Mouse (Mus musculus) ES-E14 (cell line): ENCODE results near the gene Khsrp. TPM values are rescaled to one million over a fixed set of nuclear protein-coding genes. Genes with fewer than 3 reads are reported as not detected.

Experiments
- DNase-seq: peaks from one replicate; pipeline ENCODE4 v3.0.0-alpha.2; 2013; ENCODE audit warnings: low read depth, low spot score
- H3K27ac ChIP-seq: 2 replicates; pipeline ENCODE4 v1.5.1; 2012; ENCODE audit warnings: low read depth, mild to moderate bottlenecking, low read length, moderate library complexity, mixed read lengths; ENCODE audit not compliant: poor library complexity, insufficient read depth, severe bottlenecking
- H3K36me3 ChIP-seq: 2 replicates; pipeline ENCODE4 v1.6.1; 2012; ENCODE audit warnings: mild to moderate bottlenecking, low read length, moderate library complexity, mixed read lengths; ENCODE audit not compliant: control insufficient read depth, poor library complexity, insufficient read depth, severe bottlenecking
- H3K4me1 ChIP-seq, 2 experiments: fragments of 150-350 bp in 1 of 2; sonication (generic) in 1 of 2; 2 replicates each; pipeline ENCODE4 v1.6.1; 2012; ENCODE audit warnings: low read length in 2 of 2, mild to moderate bottlenecking in 1 of 2, mixed read lengths in 1 of 2; ENCODE audit not compliant: control insufficient read depth in 2 of 2, insufficient read depth in 2 of 2, poor library complexity in 1 of 2
- H3K4me3 ChIP-seq, 2 experiments: fragments of 150-350 bp in 1 of 2; sonication (generic) in 1 of 2; 2 replicates each; pipeline ENCODE4 v1.5.1; 2012; ENCODE audit warnings: low read length in 2 of 2, low read depth in 1 of 2, mild to moderate bottlenecking in 1 of 2, mixed read lengths in 1 of 2; ENCODE audit not compliant: insufficient read depth in 1 of 2, poor library complexity in 1 of 2, severe bottlenecking in 1 of 2
- H3K9ac ChIP-seq: 2 replicates; pipeline ENCODE4 v1.6.1; 2012; ENCODE audit warnings: low read depth, mild to moderate bottlenecking, low read length, mixed read lengths; ENCODE audit not compliant: poor library complexity, insufficient read depth, severe bottlenecking
- H3K9me3 ChIP-seq: fragments of 150-350 bp; sonication (generic); 2 replicates; pipeline ENCODE4 v1.6.1; 2012; ENCODE audit warnings: low read depth, mild to moderate bottlenecking, low read length; ENCODE audit not compliant: control insufficient read depth, insufficient read depth
- CHD2 ChIP-seq: IDR thresholded peaks from 2 replicates; pipeline ENCODE4 v1.6.1; 2014; ENCODE audit warnings: mild to moderate bottlenecking, low read depth, low read length, inconsistent platforms
- HCFC1 ChIP-seq: IDR thresholded peaks from 2 replicates; pipeline ENCODE4 v1.6.1; 2012; ENCODE audit warnings: low read length, inconsistent platforms, borderline replicate concordance; ENCODE audit not compliant: insufficient read depth
- MAFK ChIP-seq: IDR thresholded peaks from 2 replicates; pipeline ENCODE4 v1.6.1; 2014; ENCODE audit warnings: mild to moderate bottlenecking, low read depth, low read length, inconsistent platforms; ENCODE audit not compliant: insufficient read depth
- ZC3H11A ChIP-seq: IDR thresholded peaks from 2 replicates; pipeline ENCODE4 v1.6.1; 2012; ENCODE audit warnings: low read depth, mild to moderate bottlenecking, inconsistent platforms, low read length, borderline replicate concordance
- ZNF384 ChIP-seq: IDR thresholded peaks from 2 replicates; pipeline ENCODE4 v1.6.1; 2012; ENCODE audit warnings: low read depth, low read length, inconsistent platforms
- in situ Hi-C, 2 experiments: fragments of 600-800 bp; cut with MboI; formaldehyde crosslinking; loops; one replicate each; pipeline ENCODE4 v1.15.1; 2025; ENCODE audit warnings: low sequenced_read_pairs in 2 of 2, inconsistent platforms in 1 of 2; ENCODE audit not compliant: unreplicated experiment in 2 of 2
- total RNA-seq: library from RNA; depleted of rRNA; stranded (reverse); fragments of 300-350 nt; gene quantifications from 2 replicates; pipeline ENCODE4 v1.2.3, GENCODE M21; 2012

Gene Khsrp
- total RNA-seq, 1 experiment, result 82.3 TPM

- TF ChIP-seq ZC3H11A, result no peak
- TF ChIP-seq CHD2, result no peak
- TF ChIP-seq HCFC1, result no peak
- TF ChIP-seq MAFK, result no peak
- TF ChIP-seq ZNF384, result no peak
- H3K36me3 ChIP-seq, result no peaks in the 10 kb centered on the region
- H3K4me1 ChIP-seq, result no peaks in the 10 kb centered on the region
- no peak overlapping the region for H3K27ac ChIP-seq
- DNase-seq, result no peak
- in situ Hi-C loops, result no loop called here
- no peaks in the 10 kb centered on the region for H3K9me3 ChIP-seq
- no peak overlapping the region for H3K9ac ChIP-seq
- H3K4me3 ChIP-seq, result no peak overlapping the region
Measured at GRCm38 (mm10) chr17:56984886-56985285, 46.4 kb downstream of the Khsrp start.

GRCm38 (mm10) chr17:56982013-56982412, 49.3 kb downstream of the Khsrp start, which contains the start of gene Acer1:
Acer1 (minus strand) TSS chr17:56982126.
- no peak for TF ChIP-seq ZC3H11A
- TF ChIP-seq MAFK, result no peak
- Histone ChIP-seq H3K36me3 (no peaks in the 10 kb centered on the region), H3K27ac (no peak within 1 kb of the TSS), H3K9ac (no peak within 1 kb of the TSS), H3K4me1 (0 out of 4 replicates have a peak, but pooled peaks cover 0 to 1% of the 10 kb centered on the region in 2 experiments), H3K4me3 (no peak within 1 kb of the TSS), H3K9me3 (no peaks in the 10 kb centered on the region)
- no peak for DNase-seq
- in situ Hi-C loops, result no loop called here

- TF ChIP-seq HCFC1, result no peak
- no peak for TF ChIP-seq MAFK
- no peak for TF ChIP-seq CHD2
- no peak for TF ChIP-seq ZC3H11A
- TF ChIP-seq ZNF384, result no peak
- in situ Hi-C loops, result no loop called here
- Histone ChIP-seq H3K36me3 (no peaks in the 10 kb centered on the region), H3K4me1 (0 out of 4 replicates have a peak, but pooled peaks cover 0 to 1% of the 10 kb centered on the region in 2 experiments), H3K9me3 (no peaks in the 10 kb centered on the region), H3K4me3 (no peak overlapping the region), H3K27ac (no peak overlapping the region), H3K9ac (no peak overlapping the region)
- DNase-seq, result no peak
Measured at GRCm38 (mm10) chr17:56981049-56981448, 50.3 kb downstream of the Khsrp start.

- no peaks in the 10 kb centered on the region for H3K36me3 ChIP-seq
- H3K27ac ChIP-seq, result no peak overlapping the region
- no peak overlapping the region for H3K4me3 ChIP-seq
- in situ Hi-C loops, result no loop called here
- peaks cover 1 to 3% of the 10 kb centered on the region in 2 experiments; a peak in 1 of 4 replicates for H3K4me1 ChIP-seq
- no peak overlapping the region for H3K9ac ChIP-seq
- no peak for TF ChIP-seq HCFC1
- no peaks in the 10 kb centered on the region for H3K9me3 ChIP-seq
- no peak for DNase-seq
Measured at GRCm38 (mm10) chr17:56979524-56979923, 51.8 kb downstream of the Khsrp start.

- in situ Hi-C loops, result no loop called here
Measured at GRCm38 (mm10) chr17:56976531-56977390, 54.6 kb downstream of the Khsrp start.

More at GRCm38 (mm10) chr17:56976531-56977390, 54.6 kb downstream of the Khsrp start:
- Histone ChIP-seq H3K4me1 (peaks cover 1 to 3% of the 10 kb centered on the region in 2 experiments; a peak in 1 of 4 replicates), H3K9ac (no peak overlapping the region), H3K4me3 (no peak overlapping the region), H3K27ac (no peak overlapping the region), H3K36me3 (no peaks in the 10 kb centered on the region), H3K9me3 (no peaks in the 10 kb centered on the region)
- no peak for TF ChIP-seq ZC3H11A
- TF ChIP-seq ZNF384, result no peak
- TF ChIP-seq CHD2, result no peak
- TF ChIP-seq MAFK, result no peak
- TF ChIP-seq HCFC1, result no peak
- no peak for DNase-seq
